Mouse (Mus musculus) layer of hippocampus, postnatal 14 days (tissue): ENCODE results near the gene Fosb. TPM values are rescaled to one million over a fixed set of nuclear protein-coding genes. Genes with fewer than 3 reads are reported as not detected.

ENCODE experiments used
- DNase-seq, 2 experiments: peaks; one replicate each; pipeline ENCODE4 v3.0.0; 2021 to 2022; ENCODE audit warnings: low spot score in 2 of 2, mixed read lengths in 1 of 2
- long read RNA-seq, 2 experiments: library from polyadenylated mRNA; stranded (forward); transcript quantifications; one replicate each; pipeline ENCODE4 v2.0.0; 2021
- total RNA-seq, 2 experiments: library from RNA; stranded (reverse); gene quantifications; 2 replicates each; pipeline ENCODE4 v1.2.3; 2021

Fosb gene
- 1 to 10 TPM; 6.1 to 6.5 TPM for total RNA-seq
- long read RNA-seq, experiment 1, result 0 reads
- long read RNA-seq, experiment 2, result 0 reads

DNA sequence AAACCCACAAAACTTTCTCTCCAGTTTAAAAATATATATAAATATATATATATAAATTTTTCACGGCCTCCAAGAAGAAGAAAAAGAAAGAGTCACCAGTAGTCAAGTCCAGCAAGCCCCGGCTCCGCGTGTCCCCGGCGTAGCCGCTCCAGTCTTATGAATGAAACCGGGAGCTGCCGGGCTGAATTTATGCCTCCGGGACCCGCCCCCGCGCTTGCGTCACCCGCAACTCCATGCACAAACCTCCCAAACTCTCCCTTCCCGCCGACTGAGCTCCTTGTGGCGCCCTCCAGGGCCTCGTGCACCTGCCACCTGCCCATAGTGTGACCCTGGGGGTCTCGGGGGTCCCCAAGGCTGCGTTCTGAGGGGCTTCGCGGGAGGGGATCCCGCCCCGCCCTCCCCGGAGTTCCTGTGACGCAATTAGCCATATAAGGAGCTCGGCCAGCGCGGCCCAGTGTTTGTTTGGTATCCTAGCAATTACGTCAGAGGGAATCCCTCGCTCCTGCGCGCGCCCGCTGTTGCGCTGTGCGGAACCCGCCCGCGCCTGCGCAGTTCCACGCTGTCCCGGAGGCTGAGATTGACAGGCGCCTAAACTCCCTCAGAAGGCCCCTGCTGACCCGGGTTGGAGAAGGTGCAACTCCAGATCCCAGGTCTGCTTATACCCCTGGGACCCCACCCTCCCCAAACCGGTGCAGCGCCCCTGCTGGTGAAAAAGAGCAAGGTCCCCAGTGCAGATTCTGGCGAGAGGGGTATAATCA lies at the start of gene Fosb:
Gene Fosb (minus strand): TSS at position 168 of the 758 bp plus-strand sequence.
- peak; percentile 96 to 97 for DNase-seq

DNA sequence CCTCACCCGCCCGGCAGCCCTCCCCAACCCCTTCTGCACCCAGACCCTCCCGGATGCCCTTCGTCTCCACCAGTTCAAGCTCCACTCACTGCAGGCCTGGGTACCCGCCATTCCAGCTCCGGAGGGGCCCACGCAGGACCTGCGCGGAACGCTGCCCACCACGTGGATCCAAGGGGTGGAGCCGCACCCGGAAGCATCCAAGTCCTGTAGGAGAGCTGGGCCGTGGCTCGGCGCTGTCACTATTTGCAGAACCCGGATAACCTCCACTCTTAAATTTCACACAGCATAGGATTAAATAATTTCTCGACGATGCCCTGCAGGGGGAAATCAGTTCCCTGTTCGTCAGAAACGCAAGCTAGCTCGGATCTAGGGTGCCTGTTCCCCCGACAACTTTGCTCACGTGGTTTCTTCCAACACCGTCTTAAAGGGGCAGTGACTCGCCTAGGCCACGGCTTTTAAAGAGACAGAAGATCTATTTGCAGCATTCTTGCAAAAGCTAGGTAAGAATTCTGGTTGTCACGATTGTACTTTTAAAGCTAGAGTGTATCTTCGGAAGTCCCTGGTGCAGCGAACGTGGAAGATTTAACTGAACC lies 49.5 kb upstream of the Fosb start, which contains the start of the genes Cd3eap and Ppp1r13l:
Gene Cd3eap (minus strand): TSS at position 185 of the 593 bp plus-strand sequence.
Gene Ppp1r13l (plus strand): TSS at position 451 of the 593 bp plus-strand sequence.
- DNase-seq, result peak; percentile 92 to 93

DNA sequence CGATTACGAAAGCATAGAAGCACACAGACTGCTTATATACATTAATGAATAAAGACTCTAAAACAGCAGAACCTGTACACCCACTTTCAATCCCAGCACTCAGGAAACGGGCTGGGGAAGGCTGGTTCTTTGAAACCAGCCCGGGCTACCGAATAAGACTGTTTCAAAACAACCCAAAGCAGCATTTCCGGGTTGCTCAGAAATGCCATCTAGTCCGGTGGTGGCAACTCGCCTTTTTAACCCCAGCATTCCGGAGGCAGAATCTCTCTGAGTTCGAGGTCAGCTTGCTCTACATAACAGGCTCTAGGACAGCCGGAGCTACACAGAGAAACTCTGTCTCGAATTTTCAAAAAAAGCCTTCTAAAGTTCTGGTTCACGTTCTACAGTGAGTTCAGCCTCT lies 48.8 kb upstream of the Fosb start:
- DNase-seq, result no peak

DNA sequence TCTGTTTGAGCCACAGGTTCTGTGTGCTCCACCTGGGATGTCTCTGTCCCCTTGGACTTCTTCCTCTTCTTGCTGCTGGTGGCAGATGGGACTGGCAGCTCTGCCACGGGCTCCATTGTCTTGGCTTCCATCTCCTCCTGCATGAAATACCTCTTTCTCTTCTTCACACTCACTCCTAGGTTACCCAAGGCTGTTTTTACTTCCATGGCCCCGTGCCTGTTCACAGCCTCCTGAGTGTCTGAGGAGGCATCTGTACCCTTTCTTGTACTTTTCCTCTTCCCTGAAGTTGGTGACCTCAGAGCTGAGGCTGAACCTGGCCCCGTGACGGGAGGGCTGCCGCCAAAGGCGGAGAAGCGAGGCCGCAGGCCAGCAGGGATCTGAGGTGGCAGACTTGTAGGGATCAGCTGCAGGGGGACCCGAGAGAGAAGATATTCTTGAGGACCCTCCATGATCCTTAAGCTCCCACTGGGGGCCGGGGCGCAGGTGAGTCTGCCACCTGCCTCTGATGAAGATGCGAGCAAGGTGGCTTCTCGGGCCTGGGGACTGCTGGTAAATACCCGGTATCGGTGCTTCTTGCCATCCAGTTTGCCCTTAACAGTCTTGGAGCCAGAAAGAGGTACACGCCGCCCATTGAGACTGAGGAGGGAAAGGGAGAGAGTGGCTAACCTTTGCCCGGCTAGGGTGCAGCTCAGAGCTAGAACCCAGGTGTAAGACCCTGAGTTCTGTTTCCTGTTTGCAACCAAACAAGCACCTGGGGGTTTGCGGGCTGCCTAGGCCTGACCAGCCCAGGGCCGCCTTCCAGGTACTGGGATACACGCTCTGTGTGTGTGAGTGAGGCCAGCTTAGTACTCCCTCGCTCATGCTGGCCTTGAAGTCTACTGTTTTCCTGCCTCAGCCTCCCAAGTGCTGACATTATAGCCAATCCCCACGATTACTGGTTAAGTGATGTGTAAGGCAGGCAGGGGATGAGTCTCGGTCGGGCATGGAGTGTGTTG lies 47.8 kb upstream of the Fosb start:
- no peak for DNase-seq

DNA sequence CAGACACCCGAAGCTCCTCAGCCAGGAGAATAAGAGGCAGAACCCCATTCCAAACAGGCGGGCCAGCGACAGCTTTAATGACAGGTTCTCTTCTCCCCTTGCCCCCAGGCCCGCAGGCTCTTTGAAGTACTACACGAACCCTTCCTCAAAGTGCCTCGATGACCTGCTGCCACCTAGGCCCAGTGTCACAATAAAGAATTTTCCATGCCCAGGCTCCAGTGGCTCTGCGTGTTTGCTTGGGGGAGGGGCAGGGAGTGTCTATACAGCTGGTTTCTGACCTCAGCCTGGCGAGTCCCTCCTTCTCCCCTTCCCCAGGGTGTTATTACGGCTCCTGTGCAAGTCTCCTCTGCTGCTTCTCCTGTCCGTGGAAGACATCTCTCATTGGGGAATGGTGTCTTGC lies 46.5 kb upstream of the Fosb start:
- DNase-seq, result no peak

DNA sequence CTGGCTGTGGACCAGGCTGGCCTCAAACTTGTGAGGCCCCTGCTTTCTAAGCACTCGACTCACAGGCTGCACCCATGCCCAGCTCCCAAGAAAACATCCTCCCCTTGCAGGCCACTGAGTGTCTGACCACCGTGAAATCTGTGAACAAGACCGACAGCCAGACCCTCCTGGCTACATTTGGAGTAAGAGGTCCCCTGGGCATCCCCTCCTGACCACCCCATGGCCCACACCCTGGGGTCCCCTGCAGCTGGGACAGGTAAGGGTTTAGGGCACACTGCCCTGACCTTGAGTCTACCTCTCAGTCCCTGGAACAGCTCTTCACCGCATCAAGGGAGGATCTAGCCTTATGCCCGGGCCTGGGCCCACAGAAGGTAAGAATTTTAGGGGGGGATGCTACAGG lies 45.1 kb upstream of the Fosb start:
- DNase-seq, result no peak

DNA sequence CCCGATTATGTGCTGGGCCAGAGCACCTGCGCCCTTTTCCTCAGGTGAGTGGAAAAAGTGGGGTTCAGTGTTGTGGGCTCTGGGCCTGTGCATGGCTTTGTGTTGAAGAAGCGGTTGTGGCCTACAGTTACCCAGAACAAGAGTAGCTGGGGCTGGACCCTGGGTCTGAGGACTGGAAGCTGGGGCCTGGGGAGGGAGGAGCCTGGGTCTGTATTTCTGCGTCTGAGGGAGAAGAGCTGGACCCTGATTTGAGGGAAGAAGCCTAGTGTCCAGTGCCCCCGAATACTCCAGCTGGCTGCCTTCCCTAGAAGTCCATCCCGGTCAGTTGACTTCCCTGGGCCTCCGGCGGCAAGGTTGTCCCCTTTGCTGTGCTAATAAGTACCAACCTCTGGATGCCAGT lies 40.4 kb upstream of the Fosb start:
- no peak for DNase-seq

DNA sequence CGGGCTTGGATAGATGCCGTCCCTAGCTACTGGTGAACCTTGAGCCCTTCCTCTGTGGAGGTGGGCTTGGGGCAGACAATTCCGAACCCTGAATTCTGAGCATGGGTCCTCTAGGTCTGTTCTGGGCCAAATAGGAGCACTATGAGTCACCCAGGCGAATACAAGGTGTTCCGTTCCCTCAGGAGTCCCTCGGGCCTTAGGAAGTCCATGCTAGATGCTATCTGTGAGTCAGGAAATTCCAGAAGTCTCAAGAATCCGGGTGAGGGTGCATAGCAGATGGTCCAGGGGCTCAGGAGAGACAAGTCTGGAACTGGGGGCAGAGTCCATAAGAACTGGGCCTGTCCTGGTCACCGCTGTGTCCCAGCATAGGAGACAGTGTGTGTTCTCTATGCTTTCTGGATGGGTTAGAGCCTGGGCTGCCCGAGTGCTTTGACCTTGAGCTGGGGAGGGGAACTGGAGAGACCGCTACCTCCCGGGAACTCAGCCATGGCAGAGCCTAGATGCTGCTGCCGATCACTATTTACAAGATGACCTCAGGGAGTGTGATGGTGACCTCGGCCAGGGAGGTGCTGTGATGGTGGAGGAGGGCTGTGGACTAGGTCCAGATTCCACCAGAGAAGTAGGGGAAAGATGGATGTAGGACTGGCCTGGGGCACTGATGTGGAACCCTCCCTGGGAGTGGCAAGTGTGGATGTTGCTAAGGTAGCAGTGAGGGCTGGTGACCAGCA lies 39.5 kb upstream of the Fosb start:
- no peak for DNase-seq

DNA sequence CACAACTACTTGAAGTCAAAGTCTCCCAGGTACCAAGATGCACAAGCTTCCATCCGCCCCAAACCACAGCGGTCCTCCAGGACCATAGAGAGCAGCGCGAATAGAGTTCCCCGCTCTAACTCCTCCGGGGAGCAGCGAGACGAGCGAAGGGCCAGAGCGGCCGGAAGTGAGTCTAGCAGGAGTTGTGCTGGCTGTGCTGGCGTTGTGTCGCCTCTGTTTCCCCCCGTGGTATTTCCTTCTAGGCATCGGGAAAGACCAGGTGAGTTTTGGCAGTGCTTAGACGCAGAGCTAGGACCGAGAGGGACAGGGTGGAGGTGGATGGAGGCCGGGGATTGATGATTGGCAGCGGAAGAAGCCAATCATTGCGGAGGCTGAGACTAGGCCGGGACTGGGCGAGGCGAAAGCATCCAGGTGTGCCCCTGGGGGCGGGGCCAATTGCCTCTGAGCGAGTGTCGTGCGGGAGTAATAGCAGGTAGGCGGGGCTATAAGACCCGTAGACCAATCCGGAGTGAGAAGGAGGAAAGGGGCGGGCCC lies 35.2 kb upstream of the Fosb start:
- peak; percentile 93 to 96 for DNase-seq

DNA sequence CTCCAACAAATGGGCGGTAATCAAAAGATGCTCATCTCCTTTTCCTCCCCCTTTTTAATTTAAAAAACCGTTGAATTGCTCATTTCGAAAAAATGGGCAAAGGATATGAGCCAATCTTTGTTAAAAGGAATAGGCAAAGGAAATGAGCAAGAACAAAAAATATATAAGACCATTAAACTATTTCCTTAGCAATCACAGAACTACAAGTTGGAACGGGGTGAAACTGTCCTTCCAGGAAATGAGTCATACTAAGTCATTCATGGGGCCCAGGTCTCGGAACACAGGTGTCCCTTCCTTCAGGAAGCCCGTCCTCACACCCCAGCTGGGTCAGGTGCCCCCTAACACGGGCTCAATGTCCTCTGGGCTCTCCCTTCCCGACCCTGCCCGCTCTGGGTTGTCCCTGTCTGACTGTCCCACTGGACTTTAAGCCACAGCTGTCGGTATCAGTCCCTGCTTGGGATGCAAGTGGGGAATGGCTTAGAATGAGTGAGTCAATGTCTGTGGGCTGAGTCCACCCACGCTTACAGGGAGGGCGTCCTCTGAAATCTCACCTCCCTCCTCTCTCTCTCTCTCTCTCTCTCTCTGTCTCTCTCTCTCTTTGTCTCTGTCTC lies 34.5 kb upstream of the Fosb start, which contains the start of gene Ercc1:
Gene Ercc1 (plus strand): TSS at position 542 of the 611 bp plus-strand sequence.
- DNase-seq, result no peak

DNA sequence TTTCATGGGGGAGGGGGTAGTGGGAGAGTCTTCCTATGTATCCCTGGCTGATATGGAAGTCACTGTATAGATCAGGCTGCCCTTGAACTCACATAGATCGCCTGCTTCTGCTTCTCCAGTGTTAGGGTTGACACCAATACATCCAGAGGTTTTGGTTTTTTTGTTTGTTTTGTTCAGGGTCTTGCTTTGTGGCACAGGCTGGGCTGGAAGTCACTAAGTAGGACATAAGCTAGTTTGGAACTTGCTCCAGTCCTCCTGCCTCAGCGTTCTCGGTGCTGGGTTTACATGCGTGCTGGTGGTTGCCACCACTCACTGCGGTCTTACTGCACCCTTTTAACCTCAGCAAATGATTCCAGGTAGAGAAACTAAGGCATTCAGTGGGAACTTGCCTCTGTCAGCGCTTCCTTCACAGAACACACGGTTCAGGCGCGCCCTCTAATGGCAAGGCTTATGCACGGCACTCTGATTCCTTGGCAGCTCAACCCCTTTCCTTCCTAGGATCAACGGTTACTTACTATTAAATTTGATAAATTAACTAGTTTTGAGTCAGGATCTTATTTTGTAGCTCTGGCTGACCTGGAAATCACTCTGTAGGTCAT lies 33.5 kb upstream of the Fosb start:
- peak; percentile 68 to 73 for DNase-seq

DNA sequence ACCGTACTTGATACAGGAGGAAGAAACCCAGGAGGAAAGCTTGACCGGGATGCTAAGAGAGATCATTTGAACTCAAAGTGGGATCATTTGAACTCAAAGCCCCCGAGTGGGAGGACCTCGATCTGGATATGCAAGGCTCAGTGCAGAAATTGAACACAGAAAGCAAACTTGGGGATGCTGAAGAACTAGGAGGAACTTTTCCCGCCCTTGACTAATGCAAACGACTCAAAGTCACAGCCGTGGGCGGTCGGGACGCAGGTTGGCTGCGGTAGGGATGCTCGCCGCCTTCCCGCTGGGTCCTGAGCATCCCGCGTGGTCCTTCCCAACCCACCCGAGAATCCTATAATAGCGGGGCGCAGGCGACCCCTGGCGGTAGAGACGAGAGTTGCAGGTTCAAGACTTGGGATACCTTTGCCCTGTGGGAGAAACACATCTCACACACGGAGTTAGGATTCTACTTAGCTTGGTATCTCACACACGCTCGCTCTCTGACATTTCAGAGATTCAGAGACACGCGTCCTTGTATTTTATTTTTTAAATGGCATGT lies 32.7 kb upstream of the Fosb start:
- peak; percentile 89 to 94 for DNase-seq

DNA sequence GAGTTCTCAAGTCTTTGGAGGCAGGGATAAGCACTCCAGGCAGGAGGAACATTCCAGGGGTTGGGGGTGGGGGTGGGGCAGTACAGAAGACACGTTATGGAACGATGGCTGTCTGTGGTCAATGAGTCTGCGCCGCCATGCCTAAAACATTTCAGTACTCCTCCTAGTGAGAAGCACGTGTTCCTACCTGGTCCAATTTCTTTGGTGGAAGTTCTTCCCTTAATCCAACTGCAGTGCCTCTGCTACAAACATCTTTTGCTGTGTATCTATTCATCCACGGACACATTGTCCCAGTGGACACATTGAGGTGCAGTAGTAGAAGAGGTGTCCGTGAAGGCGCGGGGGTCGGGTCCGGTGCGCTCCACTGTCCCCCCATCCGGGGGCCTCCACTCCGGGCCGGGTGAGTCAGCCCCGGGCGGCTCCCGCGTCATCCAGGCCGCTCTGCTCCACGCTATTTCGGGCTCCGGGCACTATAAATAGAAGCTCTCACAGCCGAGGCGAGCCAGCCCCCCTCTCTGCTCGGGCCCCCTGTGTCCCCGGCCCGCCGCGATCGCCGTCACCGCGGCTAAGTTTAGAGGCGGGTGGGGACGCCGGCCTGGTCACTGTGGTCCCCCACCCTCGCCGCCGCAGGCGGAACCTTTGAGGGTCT lies 32.0 kb upstream of the Fosb start:
- no peak for DNase-seq

DNA sequence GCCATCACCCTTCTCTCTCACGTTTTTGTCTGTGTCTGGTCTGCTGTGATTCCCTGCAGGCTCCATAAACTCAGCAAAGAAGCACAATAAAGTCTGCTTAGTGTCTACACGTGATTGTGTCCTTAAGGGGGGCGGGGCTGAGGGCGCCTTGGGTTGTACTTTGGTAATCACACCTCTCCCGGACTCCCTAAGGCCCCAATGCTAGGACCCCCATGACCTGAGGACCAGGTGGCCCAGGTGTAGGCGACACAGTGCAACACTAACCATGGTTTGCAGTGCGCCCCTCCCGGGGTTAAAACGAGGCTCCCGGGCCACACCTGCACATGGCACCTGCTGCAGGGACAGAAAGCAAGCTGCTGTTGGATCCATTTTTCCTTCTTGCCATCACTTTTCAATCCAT lies 31.4 kb upstream of the Fosb start:
- no peak for DNase-seq

DNA sequence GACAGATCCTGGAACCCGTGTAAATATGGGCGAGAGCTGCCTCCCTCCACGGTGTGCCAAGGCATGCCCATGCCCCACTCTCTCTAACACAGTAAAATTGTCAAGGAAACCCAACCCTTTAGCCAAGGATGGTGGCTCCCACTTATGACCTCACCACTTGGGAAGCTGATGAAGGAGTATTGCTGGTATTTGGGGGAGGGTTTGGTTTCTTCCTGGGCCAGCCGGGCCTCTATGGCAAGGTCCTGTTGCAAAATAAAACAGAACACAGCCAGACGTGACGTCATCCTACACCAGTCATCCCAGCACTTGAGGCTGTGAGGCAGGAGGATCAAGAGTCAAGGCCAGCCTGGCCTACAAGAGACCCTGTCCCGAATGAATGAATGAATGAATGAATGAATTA lies 28.7 kb upstream of the Fosb start:
- DNase-seq, result no peak

DNA sequence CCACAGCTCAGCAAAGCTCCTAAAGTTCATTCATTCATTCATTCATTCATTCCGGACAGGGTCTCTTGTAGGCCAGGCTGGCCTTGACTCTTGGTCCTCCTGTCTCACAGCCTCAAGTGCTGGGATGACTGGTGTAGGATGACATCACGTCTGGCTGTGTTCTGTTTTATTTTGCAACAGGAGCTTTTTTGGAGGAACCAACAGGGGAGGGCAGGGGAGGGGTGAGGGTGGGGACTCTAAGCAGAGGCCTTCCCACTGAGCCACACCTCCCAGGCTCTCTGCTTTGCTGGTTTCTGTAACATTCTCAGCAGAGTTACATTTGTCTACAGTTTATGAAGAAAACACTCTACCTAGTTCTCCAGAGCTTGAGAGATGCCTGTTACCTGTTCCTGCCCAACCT lies 28.2 kb upstream of the Fosb start:
- DNase-seq, result no peak

DNA sequence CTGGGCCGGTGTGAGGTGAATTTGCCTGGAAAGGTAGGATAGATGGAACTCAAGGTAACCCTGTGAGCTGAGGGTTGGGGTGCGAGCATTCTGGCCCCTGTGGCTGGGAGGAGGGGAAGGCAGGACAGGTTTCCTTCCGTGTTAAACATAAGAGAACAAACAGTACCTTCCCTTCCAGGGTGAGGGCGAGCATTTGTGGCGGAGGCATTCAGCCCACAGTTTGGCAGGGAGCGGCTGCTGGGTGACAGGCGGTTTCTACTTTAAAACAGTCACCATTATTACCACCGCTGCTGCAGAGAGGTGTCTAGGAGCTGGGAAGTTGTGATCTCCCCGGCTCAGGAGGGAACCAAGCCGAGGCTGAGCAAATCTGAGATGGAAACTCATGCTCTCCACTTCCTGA lies 27.3 kb upstream of the Fosb start:
- no peak for DNase-seq

DNA sequence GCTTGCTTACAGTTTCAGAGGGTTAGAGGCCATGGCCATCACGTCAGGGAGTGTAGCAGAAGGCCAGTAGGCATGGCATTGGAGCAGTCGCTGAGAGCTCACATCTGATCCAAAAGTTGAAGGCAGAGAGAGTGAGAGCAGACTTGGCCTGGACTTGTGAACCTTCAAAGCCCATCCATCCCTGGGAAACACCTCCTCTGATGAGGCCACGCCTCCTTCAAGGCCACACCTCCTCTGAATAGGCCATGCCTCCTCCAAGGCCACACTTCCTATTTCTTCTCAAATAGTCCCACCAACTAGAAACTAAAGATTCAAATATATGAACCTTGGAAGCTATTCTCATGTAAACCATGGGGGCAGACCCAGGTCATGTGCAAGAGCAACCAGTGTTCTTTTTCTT lies 25.7 kb upstream of the Fosb start:
- no peak for DNase-seq
